Mouse (Mus musculus): ENCODE measurements around the gene Serpinf2.

The Serpinf2 gene

DNA sequence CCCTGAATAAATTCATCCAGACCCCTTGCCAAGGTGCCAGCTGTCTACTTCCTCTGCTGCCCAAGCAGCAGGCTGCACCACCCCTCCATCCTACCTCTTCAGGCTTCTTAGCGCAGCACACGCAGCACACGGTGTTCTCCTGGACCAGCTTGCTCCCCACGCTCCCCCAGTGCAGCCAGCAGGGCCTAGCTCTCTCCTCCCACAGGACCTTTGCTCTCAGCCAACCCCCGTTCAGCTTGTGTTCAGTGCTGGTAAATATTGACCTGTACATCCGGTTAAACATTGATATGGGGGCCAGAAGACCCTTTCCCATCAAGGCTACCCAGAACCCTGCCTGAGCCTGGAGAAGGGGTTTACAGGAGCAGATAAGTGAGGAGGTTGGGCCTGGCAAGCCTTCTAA lies at the start of gene Serpinf2:
Gene Serpinf2, minus strand, starts transcription at position 229 of the 400 bp plus-strand sequence.
- DNase-seq (ENCODE audit: low spot score), result no peak

- DNase-seq (ENCODE audit: low spot score), result no peak
Observed at GRCm38 (mm10) chr11:75487496-75487895, 48.1 kb upstream of the Serpinf2 start.

DNA sequence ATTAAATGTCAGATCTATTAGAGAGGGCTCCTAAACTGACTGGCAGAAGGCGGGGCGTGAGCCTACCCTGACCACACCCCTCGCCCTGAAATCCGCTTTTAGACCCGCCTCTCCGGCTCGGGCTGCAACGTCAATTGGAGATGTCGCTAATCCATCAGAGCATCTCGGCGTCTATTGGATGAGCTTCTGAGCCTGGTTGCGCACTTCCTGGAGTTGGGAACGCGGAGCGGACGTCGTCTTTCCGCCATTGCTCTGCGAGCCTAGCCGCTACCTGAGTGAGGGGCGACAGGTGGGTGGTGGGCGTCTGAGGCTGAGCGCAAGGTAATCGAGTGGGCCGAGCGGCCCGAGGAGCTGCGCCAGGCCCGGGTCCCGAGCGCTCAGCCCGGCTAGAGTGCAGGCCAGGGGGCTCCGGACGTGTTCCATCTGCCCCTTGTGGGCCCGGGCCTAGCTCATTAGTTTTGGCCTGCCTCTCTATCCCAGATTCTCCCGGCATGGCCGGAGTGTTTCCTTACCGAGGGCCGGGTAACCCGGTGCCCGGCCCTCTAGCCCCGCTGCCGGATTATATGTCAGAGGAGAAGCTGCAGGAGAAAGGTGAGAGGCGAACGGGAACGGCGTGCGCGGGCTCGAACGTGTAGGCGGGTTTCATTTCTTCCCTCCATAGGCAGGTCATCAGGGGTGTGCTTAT lies 47.4 kb upstream of the Serpinf2 start, which contains the start of gene Prpf8:
Gene Prpf8, plus strand, starts transcription at position 216 of the 685 bp plus-strand sequence.
- peak; percentile 99 for DNase-seq (ENCODE audit: low spot score)

DNA sequence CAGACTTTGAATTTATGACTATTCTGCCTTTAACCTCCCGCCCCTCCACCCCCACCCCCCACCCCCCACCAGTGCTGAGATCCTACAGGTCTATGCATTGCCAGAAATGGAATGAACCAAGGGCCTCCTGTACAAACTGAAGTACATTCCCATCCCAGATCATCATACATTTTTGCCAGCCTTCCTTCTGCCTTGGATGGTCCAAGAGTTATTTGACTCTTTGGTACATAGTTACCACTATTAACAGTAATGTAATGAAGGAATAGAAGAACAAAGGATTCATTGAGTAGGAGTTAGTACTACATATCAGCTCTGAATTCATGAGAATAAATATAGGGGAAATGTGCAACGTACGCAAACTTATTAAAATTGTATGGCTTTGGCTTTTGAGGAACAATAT lies 46.8 kb upstream of the Serpinf2 start:
- no peak for DNase-seq (ENCODE audit: low spot score)

- no peak for DNase-seq (ENCODE audit: low spot score)
Observed at GRCm38 (mm10) chr11:75473376-75473775, 34.0 kb upstream of the Serpinf2 start.

DNA sequence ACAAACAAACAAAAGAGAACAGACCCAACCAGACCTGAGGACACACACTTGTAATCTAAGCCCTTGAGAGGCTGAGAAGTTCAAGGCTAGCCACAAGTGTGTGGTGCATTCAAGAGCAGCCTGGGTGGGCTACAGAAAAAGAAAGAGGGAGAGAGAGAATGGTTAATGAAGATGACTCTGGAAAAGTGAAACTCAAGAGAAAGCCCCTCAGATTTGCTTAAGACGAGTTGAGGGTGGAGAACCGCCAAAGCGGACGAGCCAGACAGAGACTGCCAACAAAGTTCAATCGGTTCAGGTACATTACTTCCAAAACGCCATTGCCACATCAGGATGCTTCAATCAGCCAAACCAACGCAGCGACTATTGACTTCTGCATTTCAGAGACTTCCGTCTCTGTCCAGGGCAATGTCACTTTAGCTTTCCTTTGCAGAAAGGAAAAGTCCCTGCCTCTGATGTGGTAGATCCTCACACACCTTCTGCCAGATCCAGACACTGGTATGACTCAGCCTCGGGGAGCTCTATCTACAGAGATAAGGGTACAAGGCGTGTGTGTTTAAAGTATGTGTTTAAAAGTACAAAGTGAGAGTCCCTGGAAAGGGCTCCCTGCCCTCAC lies 33.2 kb upstream of the Serpinf2 start:
- DNase-seq (ENCODE audit: low spot score), result no peak

DNA sequence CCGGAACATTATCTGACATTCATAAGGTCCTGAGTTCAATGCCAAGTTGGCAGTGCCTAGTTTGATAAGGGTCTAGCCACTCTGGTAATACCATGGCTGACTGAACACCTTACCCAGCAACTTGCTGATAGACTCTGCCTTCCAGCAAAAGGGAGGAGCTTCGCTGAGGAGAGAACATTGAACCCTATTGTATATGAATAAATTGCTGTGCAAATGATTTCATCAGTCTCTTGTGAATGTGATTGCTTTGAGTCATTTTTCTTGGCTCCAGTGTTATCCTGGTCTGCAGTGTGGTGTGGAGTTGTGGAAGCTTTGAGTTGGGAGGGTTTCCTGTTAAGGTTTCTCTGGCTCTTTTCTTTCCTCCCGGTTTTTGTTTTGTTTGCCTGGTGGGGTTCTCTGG lies 31.3 kb upstream of the Serpinf2 start:
- no peak for DNase-seq (ENCODE audit: low spot score)

- DNase-seq (ENCODE audit: low spot score), result no peak
Observed at GRCm38 (mm10) chr11:75469261-75469660, 29.9 kb upstream of the Serpinf2 start.

DNA sequence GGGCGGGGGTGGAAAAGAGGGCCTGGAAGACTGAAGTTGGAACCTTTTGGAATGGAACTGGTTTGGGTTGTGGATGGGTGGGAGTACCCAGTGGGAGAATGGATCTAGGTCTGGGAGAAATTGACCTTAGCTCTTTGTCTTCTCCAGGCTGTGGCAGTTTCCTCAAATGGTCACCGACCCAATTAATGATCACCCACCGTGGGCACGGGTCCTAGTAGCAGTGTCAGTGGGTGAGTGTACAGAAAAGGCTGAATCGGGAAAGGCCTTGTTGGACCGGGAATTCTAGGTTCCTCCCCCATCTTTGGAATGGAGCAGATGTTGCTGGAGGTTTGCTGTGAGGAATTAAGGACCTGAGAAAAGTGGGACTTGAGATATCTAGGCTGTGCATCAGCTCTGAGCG lies 29.0 kb upstream of the Serpinf2 start:
- DNase-seq (ENCODE audit: low spot score), result peak; percentile 15

DNA sequence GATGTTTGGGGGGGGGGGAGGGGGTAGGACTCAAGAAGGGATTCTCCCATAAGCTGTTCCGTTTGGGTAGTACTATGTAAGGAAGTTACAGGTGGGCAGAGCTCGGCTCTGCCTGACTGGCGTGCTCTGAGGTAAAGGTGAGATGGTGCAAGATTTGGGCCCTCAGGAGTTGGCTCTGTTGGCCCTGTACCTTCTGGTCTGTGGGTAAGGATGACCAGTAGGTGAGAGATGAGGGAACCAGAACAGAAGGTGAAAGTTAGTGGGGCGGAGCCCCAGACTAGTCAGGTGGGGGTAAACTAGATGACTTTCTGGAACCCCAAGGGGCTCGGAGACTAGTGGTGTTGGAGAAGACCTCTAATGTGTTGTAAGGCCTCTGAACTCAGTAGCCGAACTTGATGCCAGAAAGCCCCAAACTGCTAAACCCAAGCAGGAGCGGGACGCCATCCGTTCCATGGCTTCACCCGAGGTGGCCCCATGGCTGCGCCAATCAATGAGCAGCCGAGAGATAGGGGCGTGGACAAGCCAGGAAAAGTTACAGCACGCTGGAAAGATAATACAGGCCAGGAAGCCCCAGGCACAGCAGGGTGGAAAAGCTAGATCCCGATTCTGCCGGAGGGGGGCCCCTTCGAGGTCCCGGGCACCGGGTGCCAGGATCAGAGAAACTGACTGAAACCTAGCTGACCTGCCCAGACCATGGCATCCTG lies 28.3 kb upstream of the Serpinf2 start:
- DNase-seq (ENCODE audit: low spot score), result peak; percentile 58

- DNase-seq (ENCODE audit: low spot score), result no peak
Observed at GRCm38 (mm10) chr11:75466731-75467505, 27.5 kb upstream of the Serpinf2 start.

DNA sequence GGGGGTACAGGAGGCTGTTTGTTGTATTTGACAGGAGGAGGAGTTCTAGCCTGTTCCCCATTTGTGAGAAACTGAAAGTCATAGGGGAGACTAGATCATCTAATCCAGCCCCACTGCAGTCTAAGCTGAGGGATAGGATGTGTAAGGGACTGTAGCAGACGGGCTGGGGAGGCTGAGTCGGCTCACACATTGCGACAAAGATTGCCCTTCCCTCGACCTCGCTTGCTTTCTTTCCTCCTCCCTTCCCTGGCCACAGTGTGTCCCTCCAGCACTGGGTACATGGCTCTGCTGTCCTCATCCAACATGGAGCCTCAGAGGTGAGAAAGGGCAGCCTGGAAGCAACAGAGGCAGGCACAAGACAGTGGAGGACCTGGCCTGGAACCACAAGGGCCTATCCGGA lies 25.7 kb upstream of the Serpinf2 start:
- no peak for DNase-seq (ENCODE audit: low spot score)

GRCm38 (mm10) chr11:75464417-75464816 lies 25.0 kb upstream of the Serpinf2 start:
- no peak for DNase-seq (ENCODE audit: low spot score)

DNA sequence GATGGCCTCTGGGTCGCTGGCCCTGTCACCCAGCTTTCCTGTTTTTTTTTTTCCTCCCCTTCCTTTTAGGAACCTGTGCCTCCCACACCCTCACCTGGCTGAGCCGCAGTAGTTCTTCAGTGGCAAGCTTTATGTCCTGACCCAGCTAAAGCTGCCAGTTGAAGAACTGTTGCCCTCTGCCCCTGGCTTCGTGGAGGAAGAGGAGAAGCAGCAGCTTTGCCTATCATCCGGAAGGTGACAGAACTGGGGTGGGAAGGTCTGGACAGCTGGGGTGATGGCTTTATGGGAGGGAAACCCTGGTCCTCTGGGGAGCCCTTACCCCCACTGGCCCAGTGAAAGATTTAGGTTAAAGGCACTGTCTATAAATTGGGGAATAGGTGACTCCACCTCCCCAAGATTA lies 24.2 kb upstream of the Serpinf2 start:
- no peak for DNase-seq (ENCODE audit: low spot score)

- DNase-seq (ENCODE audit: low spot score), result peak; percentile 53
Observed at GRCm38 (mm10) chr11:75462865-75463336, 23.5 kb upstream of the Serpinf2 start.

GRCm38 (mm10) chr11:75462253-75462783 lies 22.9 kb upstream of the Serpinf2 start:
- no peak for DNase-seq (ENCODE audit: low spot score)

GRCm38 (mm10) chr11:75461743-75462252 lies 22.4 kb upstream of the Serpinf2 start:
- no peak for DNase-seq (ENCODE audit: low spot score)

GRCm38 (mm10) chr11:75460844-75461742 lies 21.7 kb upstream of the Serpinf2 start, which contains the start of gene Tlcd2:
Gene Tlcd2 (plus strand): TSS chr11:75461715.
- peak; percentile 100 for DNase-seq (ENCODE audit: low spot score)

GRCm38 (mm10) chr11:75460103-75460843 lies 20.9 kb upstream of the Serpinf2 start:
- peak; percentile 91 for DNase-seq (ENCODE audit: low spot score)

DNA sequence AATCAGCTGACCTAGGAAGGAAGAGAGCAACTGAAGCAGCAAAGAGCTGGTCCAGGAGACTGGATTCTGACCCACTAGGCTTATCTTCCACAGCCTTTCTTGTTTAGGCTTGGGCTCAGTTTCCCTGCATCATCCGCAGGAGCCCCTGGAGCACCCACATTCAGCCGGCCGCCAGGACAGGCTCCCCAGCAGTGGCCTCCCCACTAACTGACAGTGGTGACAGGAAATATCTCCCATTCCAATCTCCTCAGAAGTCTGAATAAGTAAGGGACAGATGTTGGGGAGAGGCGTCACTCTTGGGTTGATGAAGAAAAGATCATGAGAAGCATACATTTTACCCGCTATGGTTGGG lies 20.3 kb upstream of the Serpinf2 start:
- DNase-seq (ENCODE audit: low spot score), result no peak

Data from retina, embryonic 14.5 days (tissue).